In the genomic region with DNA sequence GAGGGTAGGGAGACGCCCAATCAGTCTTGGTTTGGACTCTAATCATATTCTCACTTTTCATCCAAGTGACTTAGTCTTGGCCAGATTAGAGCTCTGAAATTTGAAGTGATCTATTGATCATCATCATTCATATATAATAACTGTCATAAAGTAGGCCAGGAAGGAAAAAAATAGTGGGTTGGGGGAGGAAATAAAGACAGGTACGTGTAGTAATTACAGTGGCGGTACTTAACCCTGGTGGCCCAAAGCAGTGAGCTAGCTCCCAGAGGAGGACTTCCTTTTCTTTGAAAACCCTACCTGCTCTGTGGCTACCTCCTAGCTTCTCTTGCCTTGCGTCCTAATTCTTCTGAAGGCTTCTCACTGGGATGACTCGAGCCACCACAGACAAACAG, we compare ENCODE assay signal across 8 mouse cellular contexts. TPM values are rescaled to one million over a fixed set of nuclear protein-coding genes. Genes with fewer than 3 reads are reported as not detected.
A peak's percentile ranks its signal among the peaks of the same experiment; 100 is the strongest.
DNase-seq lines count a peak whose midpoint lies in the region; ATAC-seq and TF ChIP-seq lines count a peak whose summit lies in the region.

No protein-coding gene starts in this region.

- H3K4me3 ChIP-seq in lung, postnatal 0 days (ENCODE audit: low read depth, low read length): peak overlapping the region; percentile 96
- peak overlapping the region; percentile 87 for H3K4me3 ChIP-seq in embryonic facial prominence, embryonic 11.5 days (ENCODE audit: low read depth, low read length)
- peak overlapping the region; percentile 66 for H3K4me3 ChIP-seq in intestine, embryonic 16.5 days (ENCODE audit: low read length)
- peak overlapping the region; percentile 67 for H3K4me3 ChIP-seq in neural tube, embryonic 15.5 days (replicated peaks)

- no peak for TF ChIP-seq EP300 in lung, postnatal 0 days (IDR thresholded peaks at IDR 0.05)

- no peak for TF ChIP-seq CTCF in lung, postnatal 0 days (IDR thresholded peaks at IDR 0.05)

- no peak for ATAC-seq in lung, postnatal 0 days
- no peak for ATAC-seq in embryonic facial prominence, embryonic 11.5 days (replicated peaks; ENCODE audit: insufficient number of reproducible peaks, low FRiP score, low TSS enrichment, low read depth)
- no peak for ATAC-seq in intestine, embryonic 16.5 days
- no peak for ATAC-seq in neural tube, embryonic 15.5 days (ENCODE audit: low FRiP score)

- H3K27me3 ChIP-seq in lung, postnatal 0 days (replicated peaks; ENCODE audit: insufficient read depth, low read length): no peaks in the 10 kb centered on the region
- no peaks in the 10 kb centered on the region for H3K27me3 ChIP-seq in embryonic facial prominence, embryonic 11.5 days (ENCODE audit: control insufficient read depth, insufficient read depth, low read length)
- H3K27me3 ChIP-seq in intestine, embryonic 16.5 days (replicated peaks; ENCODE audit: control insufficient read depth, insufficient read depth, low read length): no peaks in the 10 kb centered on the region
- H3K27me3 ChIP-seq in neural tube, embryonic 15.5 days (replicated peaks): no peaks in the 10 kb centered on the region

- peaks cover 3% of the 10 kb centered on the region; the same call in 1 of the 2 replicates for H3K4me1 ChIP-seq in lung, postnatal 0 days (ENCODE audit: insufficient read depth, low read depth, low read length)
- no peaks in the 10 kb centered on the region for H3K4me1 ChIP-seq in embryonic facial prominence, embryonic 11.5 days (ENCODE audit: control insufficient read depth, insufficient read depth, low read length)
- H3K4me1 ChIP-seq in intestine, embryonic 16.5 days (ENCODE audit: control insufficient read depth, insufficient read depth, low read length): peaks cover 25% of the 10 kb centered on the region
- H3K4me1 ChIP-seq in neural tube, embryonic 15.5 days: peaks cover 11% of the 10 kb centered on the region

- H3K36me3 ChIP-seq in lung, postnatal 0 days (ENCODE audit: insufficient read depth, low read length): 0 out of 2 replicates have a peak, but pooled peaks cover 5% of the 10 kb centered on the region
- H3K36me3 ChIP-seq in embryonic facial prominence, embryonic 11.5 days (replicated peaks; ENCODE audit: control insufficient read depth, insufficient read depth, low read depth, low read length): no peaks in the 10 kb centered on the region
- H3K36me3 ChIP-seq in intestine, embryonic 16.5 days (ENCODE audit: control insufficient read depth, insufficient read depth, low read length): peaks cover 4% of the 10 kb centered on the region
- peaks cover 16% of the 10 kb centered on the region for H3K36me3 ChIP-seq in neural tube, embryonic 15.5 days

- peak overlapping the region; percentile 94 for H3K9ac ChIP-seq in lung, postnatal 0 days (replicated peaks; ENCODE audit: low read depth)
- H3K9ac ChIP-seq in embryonic facial prominence, embryonic 11.5 days (replicated peaks; ENCODE audit: low read length): peak overlapping the region; percentile 96
- peak overlapping the region; percentile 81 for H3K9ac ChIP-seq in intestine, embryonic 16.5 days (ENCODE audit: low read depth, low read length)
- peak overlapping the region; percentile 66 for H3K9ac ChIP-seq in neural tube, embryonic 15.5 days (replicated peaks)

- no peaks in the 10 kb centered on the region for H3K9me3 ChIP-seq in lung, postnatal 0 days (ENCODE audit: low read length)
- H3K9me3 ChIP-seq in embryonic facial prominence, embryonic 11.5 days (replicated peaks; ENCODE audit: control insufficient read depth, low read length): no peaks in the 10 kb centered on the region
- H3K9me3 ChIP-seq in intestine, embryonic 16.5 days (ENCODE audit: control insufficient read depth, low read length): no peaks in the 10 kb centered on the region
- H3K9me3 ChIP-seq in neural tube, embryonic 15.5 days (replicated peaks): no peaks in the 10 kb centered on the region

- no peak for DNase-seq in lung, postnatal 0 days (ENCODE audit: low spot score)
- DNase-seq in lung, postnatal 4 days: no peak
- DNase-seq in embryonic facial prominence, embryonic 11.5 days (ENCODE audit: low spot score): no peak
- no peak for DNase-seq in T-cell, adult 2 months (ENCODE audit: low spot score)
- DNase-seq in kidney, postnatal 10 days: no peak
- DNase-seq in spleen, postnatal 10 days (ENCODE audit: low spot score in 2 of 2): no peak

- 3% methylated on average over 5 of the region's 5 CpGs for WGBS in lung, postnatal 0 days
- WGBS in embryonic facial prominence, embryonic 11.5 days: 8% methylated on average over 5 of the region's 5 CpGs
- 7% methylated on average over 5 of the region's 5 CpGs for WGBS in intestine, embryonic 16.5 days
- 10% methylated on average over 5 of the region's 5 CpGs for WGBS in neural tube, embryonic 15.5 days

- peak overlapping the region; percentile 64 for H3K4me2 ChIP-seq in lung, postnatal 0 days (replicated peaks; ENCODE audit: low read depth, low read length)
- peak overlapping the region; percentile 69 for H3K4me2 ChIP-seq in embryonic facial prominence, embryonic 11.5 days (ENCODE audit: low read depth, low read length)
- H3K4me2 ChIP-seq in intestine, embryonic 16.5 days (ENCODE audit: low read depth, low read length): peak overlapping the region; percentile 80
- H3K4me2 ChIP-seq in neural tube, embryonic 15.5 days: peak overlapping the region; percentile 71

- H3K27ac ChIP-seq in lung, postnatal 0 days (ENCODE audit: low read length): peak overlapping the region; percentile 99
- no peak overlapping the region for H3K27ac ChIP-seq in embryonic facial prominence, embryonic 11.5 days (replicated peaks; ENCODE audit: low read depth, low read length)
- peak overlapping the region; percentile 85 for H3K27ac ChIP-seq in intestine, embryonic 16.5 days (ENCODE audit: low read length)
- peak overlapping the region; percentile 80 for H3K27ac ChIP-seq in neural tube, embryonic 15.5 days (replicated peaks)

RNA-seq across cellular contexts. Expression of gene Gng5, which starts 1.2 kb away (rescaled TPM):
- 1,414 and 1,430 TPM in 2 replicates for polyA plus RNA-seq in lung, postnatal 0 days (2015; fragmentation: Nextera tagmentation; extraction: Ambion mirVana)
- polyA plus RNA-seq in embryonic facial prominence, embryonic 11.5 days (2014; fragmentation: Nextera tagmentation; extraction: Ambion mirVana): 1,092 and 1,165 TPM in 2 replicates
- 976 and 1,024 TPM in 2 replicates for polyA plus RNA-seq in intestine, embryonic 16.5 days (2015; fragmentation: Nextera tagmentation; extraction: Ambion mirVana)
- polyA plus RNA-seq in neural tube, embryonic 15.5 days (2015; fragmentation: Nextera tagmentation; extraction: Ambion mirVana): 363 and 428 TPM in 2 replicates

RNA-seq across cellular contexts. Expression of gene Spata1, which starts 1.3 kb away (rescaled TPM):
- polyA plus RNA-seq in lung, postnatal 0 days (2015; fragmentation: Nextera tagmentation; extraction: Ambion mirVana): 4.4 and 5.8 TPM in 2 replicates
- polyA plus RNA-seq in embryonic facial prominence, embryonic 11.5 days (2014; fragmentation: Nextera tagmentation; extraction: Ambion mirVana): 5.7 and 6.8 TPM in 2 replicates
- polyA plus RNA-seq in intestine, embryonic 16.5 days (2015; fragmentation: Nextera tagmentation; extraction: Ambion mirVana): 2.0 and 2.3 TPM in 2 replicates
- 4.3 and 5.6 TPM in 2 replicates for polyA plus RNA-seq in neural tube, embryonic 15.5 days (2015; fragmentation: Nextera tagmentation; extraction: Ambion mirVana)

RNA-seq across cellular contexts. Expression of gene Rpf1, which starts 20.4 kb away (rescaled TPM):
- 38.4 and 39.8 TPM in 2 replicates for polyA plus RNA-seq in lung, postnatal 0 days (2015; fragmentation: Nextera tagmentation; extraction: Ambion mirVana)
- polyA plus RNA-seq in embryonic facial prominence, embryonic 11.5 days (2014; fragmentation: Nextera tagmentation; extraction: Ambion mirVana): 77.2 and 87.9 TPM in 2 replicates
- 42.1 and 45.5 TPM in 2 replicates for polyA plus RNA-seq in intestine, embryonic 16.5 days (2015; fragmentation: Nextera tagmentation; extraction: Ambion mirVana)
- polyA plus RNA-seq in neural tube, embryonic 15.5 days (2015; fragmentation: Nextera tagmentation; extraction: Ambion mirVana): 35.2 and 40.6 TPM in 2 replicates

RNA-seq across cellular contexts. Expression of gene Ctbs, which starts 51.2 kb away (rescaled TPM):
- 14.8 and 15.9 TPM in 2 replicates for polyA plus RNA-seq in lung, postnatal 0 days (2015; fragmentation: Nextera tagmentation; extraction: Ambion mirVana)
- 6.1 and 6.7 TPM in 2 replicates for polyA plus RNA-seq in embryonic facial prominence, embryonic 11.5 days (2014; fragmentation: Nextera tagmentation; extraction: Ambion mirVana)
- polyA plus RNA-seq in intestine, embryonic 16.5 days (2015; fragmentation: Nextera tagmentation; extraction: Ambion mirVana): 11.0 and 11.6 TPM in 2 replicates
- polyA plus RNA-seq in neural tube, embryonic 15.5 days (2015; fragmentation: Nextera tagmentation; extraction: Ambion mirVana): 5.3 and 5.7 TPM in 2 replicates
